Mouse (Mus musculus) ES-E14 (cell line): ENCODE data around the gene Rai14.

Source experiments
- CHD2 ChIP-seq: IDR thresholded peaks from 2 replicates; pipeline ENCODE4 v1.6.1; 2014; ENCODE audit warnings: mild to moderate bottlenecking, low read depth, low read length, inconsistent platforms
- HCFC1 ChIP-seq: IDR thresholded peaks from 2 replicates; pipeline ENCODE4 v1.6.1; 2012; ENCODE audit warnings: low read length, inconsistent platforms, borderline replicate concordance; ENCODE audit not compliant: insufficient read depth
- ZC3H11A ChIP-seq: IDR thresholded peaks from 2 replicates; pipeline ENCODE4 v1.6.1; 2012; ENCODE audit warnings: low read depth, mild to moderate bottlenecking, inconsistent platforms, low read length, borderline replicate concordance
- ZNF384 ChIP-seq: IDR thresholded peaks from 2 replicates; pipeline ENCODE4 v1.6.1; 2012; ENCODE audit warnings: low read depth, low read length, inconsistent platforms

- no peak for TF ChIP-seq CHD2
- TF ChIP-seq HCFC1 = no peak
- no peak for TF ChIP-seq ZC3H11A
- TF ChIP-seq ZNF384 = no peak
Measured at GRCm38 (mm10) chr15:10701571-10701970, 12.9 kb downstream of the Rai14 start.
